Mouse (Mus musculus) inflammation-experienced regulatory T-cells (primary cell): ENCODE measurements around the gene Pi4k2b. TPM values are rescaled to one million over a fixed set of nuclear protein-coding genes. Genes with fewer than 3 reads are reported as not detected.

ENCODE experiments used
- polyA plus RNA-seq, 2 experiments: library from polyadenylated mRNA; unstranded; fragments of 100-300 nt; shearing (Covaris generic); gene quantifications; one replicate each; pipeline ENCODE4 v1.2.1; 2017

The Pi4k2b gene
- polyA plus RNA-seq: 1 to 10 TPM; 3.9 to 4.6 TPM

DNA sequence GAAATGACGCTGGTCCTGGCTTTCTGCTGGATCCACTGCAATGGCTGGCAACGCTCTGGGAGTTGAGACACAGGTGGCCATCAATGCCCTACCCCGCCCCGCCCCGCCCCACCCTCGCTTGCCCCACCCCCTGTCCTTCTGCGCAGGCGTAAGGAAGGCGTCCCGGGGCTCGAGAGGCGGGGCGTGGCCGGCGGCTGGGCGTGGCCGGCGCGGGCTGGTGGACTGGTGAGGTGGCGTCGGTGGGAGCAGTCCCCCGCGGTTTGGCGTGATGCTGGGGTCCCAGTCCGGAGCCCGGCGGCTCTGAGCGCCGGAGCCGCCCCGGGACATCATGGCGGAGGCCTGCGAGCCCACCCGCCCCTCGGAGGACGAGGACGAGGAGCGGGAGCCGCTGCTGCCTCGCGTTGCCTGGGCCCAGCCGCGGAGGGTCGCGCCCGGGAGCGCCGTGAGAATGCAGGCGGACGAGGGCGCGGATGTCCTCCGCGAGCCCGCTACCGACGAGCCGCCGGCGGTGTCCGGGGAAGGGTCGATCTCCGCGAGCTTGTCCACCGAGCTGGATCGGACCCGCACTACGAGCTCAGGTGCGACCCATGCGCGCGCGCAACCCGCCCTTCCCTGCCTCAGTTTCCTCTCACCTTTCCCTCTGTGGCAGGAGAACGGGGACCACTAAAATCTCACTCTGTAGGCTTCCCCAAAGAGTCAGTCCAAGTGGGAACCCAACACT lies at the start of gene Pi4k2b:
Gene Pi4k2b (plus strand): TSS at position 184 of the 721 bp plus-strand sequence.

DNA sequence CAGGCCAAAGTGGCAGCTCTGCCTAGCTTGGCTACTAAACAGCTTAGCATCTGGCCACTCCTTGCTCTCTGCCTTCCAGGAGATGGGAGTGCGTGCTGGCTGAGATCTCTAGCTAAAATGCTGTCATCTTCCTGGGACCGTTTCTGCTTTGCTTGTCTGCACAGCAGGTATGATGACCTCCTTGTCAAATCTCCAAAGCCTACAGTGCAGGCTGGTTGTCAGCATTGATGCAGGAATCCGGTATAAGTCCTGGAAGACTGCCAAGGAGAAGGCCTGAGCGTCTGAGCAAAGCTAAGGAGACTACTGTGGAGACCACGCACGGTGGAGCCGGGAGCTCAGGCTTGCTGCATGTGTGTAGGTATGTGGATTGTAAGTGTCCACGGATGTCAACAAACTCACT lies 33.9 kb downstream of the Pi4k2b start, which contains the start of gene Zcchc4:
Gene Zcchc4 (plus strand): TSS at position 173 of the 400 bp plus-strand sequence.

Other genes starting within 250 kb of the Pi4k2b start
- gene Lgi2, start 175.1 kb upstream of the Pi4k2b start, polyA plus RNA-seq: under 1 TPM in 1 of 2 experiments, not detected in 1; 0.08 TPM
- 1 to 10 TPM; 8.7 to 9.4 TPM for gene Sepsecs, start 71.9 kb upstream of the Pi4k2b start, polyA plus RNA-seq
- gene Zcchc4, start 33.8 kb downstream of the Pi4k2b start, polyA plus RNA-seq: 10 to 100 TPM; 18.5 to 20.2 TPM
- gene Anapc4, start 92.4 kb downstream of the Pi4k2b start, polyA plus RNA-seq: 10 to 100 TPM; 73.0 to 74.7 TPM